Mouse (Mus musculus): Measurements from ENCODE around the gene Gm10181. TPM values are rescaled to one million over a fixed set of nuclear protein-coding genes. Genes with fewer than 3 reads are reported as not detected.
"Not testable (repeated sequence)": the region's sequence is repeated elsewhere in the genome, so short reads cannot be mapped to it uniquely, and the experiment has no call there.

Gene Gm10181
- polyA plus RNA-seq, 1 experiment = not detected

DNA sequence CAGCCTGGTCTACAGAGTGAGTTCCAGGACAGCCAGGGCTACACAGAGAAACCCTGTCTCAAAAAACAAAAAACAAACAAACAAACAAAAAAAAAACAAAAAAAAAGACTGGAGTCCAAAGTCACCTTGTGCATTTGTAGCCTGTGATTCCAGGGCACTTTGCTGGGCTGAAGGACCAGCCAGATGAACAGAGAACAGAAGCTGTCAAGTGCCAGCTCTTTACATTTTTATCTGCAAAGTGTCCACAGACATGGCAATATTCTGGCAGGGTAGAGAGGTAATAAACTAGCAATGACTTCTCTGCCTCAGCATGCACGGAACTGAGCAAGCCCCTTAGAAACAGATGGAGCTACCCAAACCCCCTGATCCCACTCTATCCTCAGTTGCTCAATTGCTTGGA lies 12.7 kb upstream of the Gm10181 start:
- no peak for TF ChIP-seq CTCF (IDR thresholded peaks at IDR 0.05; ENCODE audit: borderline replicate concordance, extremely low read depth, insufficient read depth, insufficient read length)
- no peak for DNase-seq (ENCODE audit: low read depth)

DNA sequence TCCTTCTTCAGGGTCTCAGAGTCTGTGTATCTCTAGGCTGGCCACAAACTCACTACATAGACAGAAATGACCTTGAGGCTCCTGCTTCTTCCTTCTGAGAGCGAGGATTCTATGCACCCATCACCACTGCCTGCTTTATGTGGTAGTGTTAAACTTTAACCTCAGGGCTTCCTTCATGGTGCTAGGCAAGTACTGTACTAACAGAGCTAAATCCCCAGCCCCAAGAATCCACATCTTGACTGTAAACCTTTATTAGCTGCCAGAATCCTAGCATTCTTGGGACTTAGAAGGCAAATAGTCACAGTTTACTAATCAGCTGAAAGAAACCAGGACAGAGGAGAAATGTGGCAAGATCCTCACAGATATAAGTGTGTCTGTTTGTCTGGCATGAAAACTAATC lies 1.6 kb downstream of the Gm10181 start:
- no peak for DNase-seq (ENCODE audit: low read depth)
- TF ChIP-seq CTCF (IDR thresholded peaks at IDR 0.05; ENCODE audit: borderline replicate concordance, extremely low read depth, insufficient read depth, insufficient read length) (no peak), POLR2A (IDR thresholded peaks at IDR 0.05; ENCODE audit: borderline replicate concordance, extremely low read depth, insufficient read depth, insufficient read length, poor library complexity, severe bottlenecking) (no peak)

DNA sequence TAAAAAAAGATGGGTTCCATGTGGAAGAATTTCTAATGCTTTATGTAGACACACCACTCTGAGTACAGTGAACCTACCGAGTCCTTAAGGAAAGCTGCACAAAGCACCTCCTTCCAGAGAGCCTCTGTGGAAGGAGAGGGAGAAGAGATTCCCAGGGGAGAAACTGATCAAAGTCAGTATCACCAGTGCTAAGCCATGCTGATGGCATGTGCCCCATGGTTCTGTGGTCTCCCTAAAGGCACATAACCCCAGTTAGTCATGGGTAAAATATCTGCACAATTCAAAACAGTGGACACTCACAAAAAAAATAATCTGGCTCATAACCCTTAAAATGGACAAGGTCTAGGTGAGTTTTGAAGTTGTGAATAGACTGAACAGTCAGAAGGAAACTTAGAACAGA lies 13.7 kb downstream of the Gm10181 start:
- DNase-seq (ENCODE audit: low read depth) = no peak
- TF ChIP-seq POLR2A (IDR thresholded peaks at IDR 0.05; ENCODE audit: borderline replicate concordance, extremely low read depth, insufficient read depth, insufficient read length, poor library complexity, severe bottlenecking) (no peak), CTCF (IDR thresholded peaks at IDR 0.05; ENCODE audit: borderline replicate concordance, extremely low read depth, insufficient read depth, insufficient read length) (no peak)

DNA sequence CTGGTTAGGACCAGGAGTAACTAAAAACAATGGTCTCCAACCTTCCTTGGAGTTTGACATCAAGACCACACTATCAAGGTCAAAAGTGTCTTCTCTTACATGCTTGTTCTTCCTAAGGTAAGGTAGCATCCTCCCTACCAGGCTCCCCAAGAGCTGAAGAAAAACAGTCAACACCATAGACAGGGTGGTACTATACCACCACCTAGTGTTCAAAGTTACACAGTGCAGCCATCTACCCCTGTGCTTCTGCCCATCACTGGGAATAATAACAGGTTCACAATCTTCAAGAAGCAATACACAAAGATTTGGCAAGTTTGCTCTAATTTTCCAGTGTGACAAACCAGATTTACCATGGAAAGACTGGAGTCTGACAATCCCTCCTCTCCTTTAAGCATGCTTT lies 15.4 kb downstream of the Gm10181 start:
- peak; percentile 53 for DNase-seq (ENCODE audit: low read depth)

DNA sequence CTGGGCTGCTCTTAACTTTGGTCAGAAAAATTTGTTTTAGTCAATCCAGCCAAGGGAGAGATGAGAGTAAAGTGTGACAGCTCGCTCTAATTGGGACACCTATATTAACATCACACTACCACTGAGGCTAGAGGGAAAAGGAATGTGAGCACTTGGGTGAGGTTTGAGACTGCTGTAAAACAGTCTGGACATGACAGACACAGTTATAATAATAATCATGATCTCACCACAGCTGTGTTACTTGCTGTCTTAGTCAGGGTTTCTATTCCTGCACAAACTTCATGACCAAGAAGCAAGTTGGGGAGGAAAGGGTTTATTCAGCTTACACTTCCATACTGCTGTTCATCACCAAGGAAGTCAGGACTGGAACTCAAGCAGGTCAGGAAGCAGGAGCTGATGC lies 34.4 kb downstream of the Gm10181 start:
- DNase-seq (ENCODE audit: low read depth) = not testable (repeated sequence)

More for the DNA sequence above, 15.4 kb downstream of the Gm10181 start:
- peak; percentile 72; the same call in 1 of the 2 replicates for TF ChIP-seq CTCF (IDR thresholded peaks at IDR 0.05; ENCODE audit: borderline replicate concordance, extremely low read depth, insufficient read depth, insufficient read length)
- no peak for TF ChIP-seq POLR2A (IDR thresholded peaks at IDR 0.05; ENCODE audit: borderline replicate concordance, extremely low read depth, insufficient read depth, insufficient read length, poor library complexity, severe bottlenecking)

DNA sequence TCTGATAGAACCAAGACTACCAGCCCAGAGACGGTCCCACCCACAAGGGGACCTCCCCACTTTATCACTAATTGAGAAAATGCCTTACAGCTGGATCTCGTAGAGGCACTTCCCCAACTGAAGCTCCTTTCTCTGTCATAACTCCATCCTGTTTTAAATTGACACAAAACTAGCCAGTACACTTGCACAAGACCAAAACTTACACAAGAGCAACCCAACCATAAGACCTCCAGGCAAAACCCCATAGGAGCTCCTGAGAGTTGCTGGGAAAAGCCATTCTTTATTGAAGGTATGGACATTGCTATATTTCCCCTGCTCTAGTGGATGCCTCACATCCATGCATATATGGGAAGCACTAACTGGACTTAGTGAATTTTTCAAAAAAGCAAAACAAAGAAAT lies 34.8 kb downstream of the Gm10181 start:
- no peak for DNase-seq (ENCODE audit: low read depth)
- TF ChIP-seq CTCF (IDR thresholded peaks at IDR 0.05; ENCODE audit: borderline replicate concordance, extremely low read depth, insufficient read depth, insufficient read length) (no peak), POLR2A (IDR thresholded peaks at IDR 0.05; ENCODE audit: borderline replicate concordance, extremely low read depth, insufficient read depth, insufficient read length, poor library complexity, severe bottlenecking) (no peak)

DNA sequence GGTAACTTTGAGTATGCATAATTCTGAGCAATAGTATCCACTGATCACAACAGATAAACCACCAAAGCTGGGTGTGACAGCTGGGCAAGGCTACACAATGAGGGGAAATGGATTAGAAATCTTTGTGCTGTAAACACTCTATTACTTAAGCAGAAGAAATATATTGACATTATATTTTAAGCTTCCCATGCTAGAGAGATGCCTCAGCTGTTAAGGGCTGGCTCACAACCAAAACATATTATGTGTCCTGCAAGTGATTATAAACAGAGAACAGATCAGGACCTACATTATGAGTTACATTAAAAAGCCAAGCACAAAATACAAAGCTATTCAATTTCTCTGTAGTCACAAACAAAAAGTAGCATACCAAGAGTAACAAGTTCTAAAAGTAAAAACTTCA lies 43.0 kb downstream of the Gm10181 start:
- no peak for TF ChIP-seq CTCF (IDR thresholded peaks at IDR 0.05; ENCODE audit: borderline replicate concordance, extremely low read depth, insufficient read depth, insufficient read length)
- no peak for TF ChIP-seq POLR2A (IDR thresholded peaks at IDR 0.05; ENCODE audit: borderline replicate concordance, extremely low read depth, insufficient read depth, insufficient read length, poor library complexity, severe bottlenecking)
- DNase-seq (ENCODE audit: low read depth) = no peak

DNA sequence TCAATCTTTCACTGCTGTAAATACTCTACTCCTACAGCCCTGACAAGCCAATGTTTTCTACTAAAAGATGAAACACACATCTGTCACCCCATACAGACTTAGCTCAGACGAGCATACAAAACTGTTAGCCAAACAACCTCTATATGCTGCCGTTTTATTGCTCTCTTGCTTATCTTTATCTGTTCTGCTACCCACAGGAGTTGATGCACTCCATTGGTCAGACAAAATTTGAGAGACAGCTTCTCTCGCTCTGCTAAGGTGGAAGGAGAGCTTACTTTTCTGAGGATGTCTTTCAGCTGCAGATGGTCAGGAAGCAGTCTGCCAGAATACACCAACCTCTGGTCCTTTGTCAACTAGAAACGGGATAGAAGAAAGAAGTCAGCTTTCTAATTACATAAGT lies 43.7 kb downstream of the Gm10181 start:
- no peak for DNase-seq (ENCODE audit: low read depth)
- TF ChIP-seq CTCF (IDR thresholded peaks at IDR 0.05; ENCODE audit: borderline replicate concordance, extremely low read depth, insufficient read depth, insufficient read length) (no peak), POLR2A (IDR thresholded peaks at IDR 0.05; ENCODE audit: borderline replicate concordance, extremely low read depth, insufficient read depth, insufficient read length, poor library complexity, severe bottlenecking) (no peak)

DNA sequence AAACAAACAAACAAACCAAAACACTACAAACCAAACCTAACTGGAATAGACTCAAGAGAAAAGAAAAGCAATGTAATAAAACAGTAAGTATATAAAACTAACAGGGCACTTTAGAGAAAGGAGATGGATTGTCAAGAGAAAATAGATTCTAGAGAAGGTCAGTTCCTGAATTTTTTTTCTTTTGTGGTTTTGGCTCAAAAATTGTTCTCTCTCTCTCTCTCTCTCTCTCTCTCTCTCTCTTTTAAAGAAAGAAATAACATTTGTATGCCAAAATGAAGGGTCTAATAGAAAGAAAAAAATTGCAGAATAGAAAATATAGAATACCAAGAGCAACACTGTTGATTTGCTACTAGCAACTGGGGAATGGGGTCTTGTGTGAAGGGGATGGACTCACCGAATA lies 49.7 kb downstream of the Gm10181 start:
- TF ChIP-seq CTCF (IDR thresholded peaks at IDR 0.05; ENCODE audit: borderline replicate concordance, extremely low read depth, insufficient read depth, insufficient read length) = no peak
- no peak for TF ChIP-seq POLR2A (IDR thresholded peaks at IDR 0.05; ENCODE audit: borderline replicate concordance, extremely low read depth, insufficient read depth, insufficient read length, poor library complexity, severe bottlenecking)
- DNase-seq (ENCODE audit: low read depth) = no peak

Other genes starting within 250 kb of the Gm10181 start
- gene Herpud2, start 62.4 kb downstream of the Gm10181 start, polyA plus RNA-seq (2012; rRNA removed) = 34.6 and 35.8 TPM in 2 replicates
- 82.5 and 112 TPM in 2 replicates for gene Sept7, start 163.0 kb downstream of the Gm10181 start, polyA plus RNA-seq (2012; rRNA removed)

All from brain, embryonic 14.5 days (tissue).